ENCODE assay signal across 8 mouse cellular contexts in genomic region chr13:112196789-112197188, GRCm38 (mm10).
DNase-seq lines count a peak whose midpoint lies in the region; ATAC-seq and TF ChIP-seq lines count a peak whose summit lies in the region.

No protein-coding gene starts in this region.

- ATAC-seq in hindbrain, embryonic 14.5 days (ENCODE audit: low FRiP score) = no peak
- ATAC-seq in midbrain, embryonic 15.5 days (replicated peaks) = no peak
- no peak for ATAC-seq in activated CD4-positive, CD25-positive, alpha-beta regulatory T cell, adult 4 months

- no peak overlapping the region for H3K27ac ChIP-seq in hindbrain, embryonic 14.5 days
- H3K27ac ChIP-seq in midbrain, embryonic 15.5 days = no peak overlapping the region
- H3K27ac ChIP-seq in testis, adult 2 months (ENCODE audit: control insufficient read depth, insufficient read depth, low read depth, low read length) = no peak overlapping the region; the same call in 1 of the 2 replicates

- no peaks in the 10 kb centered on the region for H3K36me3 ChIP-seq in hindbrain, embryonic 14.5 days (replicated peaks; ENCODE audit: control insufficient read depth, insufficient read depth)
- H3K36me3 ChIP-seq in midbrain, embryonic 15.5 days (replicated peaks) = no peaks in the 10 kb centered on the region
- H3K36me3 ChIP-seq in testis, adult 2 months (ENCODE audit: control insufficient read depth, insufficient read depth, low read length) = no peaks in the 10 kb centered on the region

- DNase-seq in MN1 (ENCODE audit: low spot score) (peak; percentile 58), liver (peak; percentile 48)
- peak; percentile 87 to 92 for DNase-seq in adrenal gland, postnatal 36 days
- peak; percentile 42 to 43 for DNase-seq in gastrocnemius, adult 8-10 months (ENCODE audit: low spot score in 2 of 2)
- DNase-seq in hindbrain, embryonic 14.5 days (ENCODE audit: low spot score) = no peak

- TF ChIP-seq CTCF in testis, adult 2 months (IDR thresholded peaks at IDR 0.05; ENCODE audit: control insufficient read depth, insufficient read depth, insufficient replicate concordance, low read depth, low read length) = peak; percentile 27; the same call in 1 of the 2 replicates

- no peak overlapping the region for H3K4me3 ChIP-seq in hindbrain, embryonic 14.5 days (replicated peaks; ENCODE audit: low read length)
- H3K4me3 ChIP-seq in midbrain, embryonic 15.5 days = 0 out of 2 replicates have a peak overlapping the region, but pooled peaks have one; percentile 2
- H3K4me3 ChIP-seq in testis, adult 2 months (ENCODE audit: control insufficient read depth, low read depth, low read length) = no peak overlapping the region

- H3K9ac ChIP-seq in hindbrain, embryonic 14.5 days = no peak overlapping the region
- H3K9ac ChIP-seq in midbrain, embryonic 15.5 days = no peak overlapping the region

- 11% methylated on average over 13 of the region's 13 CpGs for WGBS in hindbrain, embryonic 14.5 days
- WGBS in midbrain, embryonic 15.5 days = 4% methylated on average over 13 of the region's 13 CpGs

- H3K9me3 ChIP-seq in hindbrain, embryonic 14.5 days (ENCODE audit: control insufficient read depth, low read length) = no peaks in the 10 kb centered on the region
- no peaks in the 10 kb centered on the region for H3K9me3 ChIP-seq in midbrain, embryonic 15.5 days

- H3K4me1 ChIP-seq in hindbrain, embryonic 14.5 days (replicated peaks; ENCODE audit: control insufficient read depth, insufficient read depth, low read length) = peaks cover 4% of the 10 kb centered on the region; the same call in 1 of the 2 replicates
- H3K4me1 ChIP-seq in midbrain, embryonic 15.5 days = peaks cover 14% of the 10 kb centered on the region
- no peaks in the 10 kb centered on the region for H3K4me1 ChIP-seq in testis, adult 2 months (ENCODE audit: control insufficient read depth, insufficient read depth, low read length)

- no peak for TF ChIP-seq POLR2A in testis, adult 2 months (IDR thresholded peaks at IDR 0.05; ENCODE audit: control insufficient read depth, low read depth, low read length)

- no peaks in the 10 kb centered on the region for H3K27me3 ChIP-seq in hindbrain, embryonic 14.5 days (ENCODE audit: control insufficient read depth, insufficient read depth, low read length)
- H3K27me3 ChIP-seq in midbrain, embryonic 15.5 days (replicated peaks) = no peaks in the 10 kb centered on the region
- no peaks in the 10 kb centered on the region for H3K27me3 ChIP-seq in testis, adult 2 months (ENCODE audit: control insufficient read depth, insufficient read depth, low read length)

- peak overlapping the region; percentile 28; the same call in 1 of the 2 replicates for H3K4me2 ChIP-seq in hindbrain, embryonic 14.5 days (replicated peaks)
- peak overlapping the region; percentile 42 for H3K4me2 ChIP-seq in midbrain, embryonic 15.5 days
